Mouse (Mus musculus) hindbrain, embryonic 11.5 days (tissue): ENCODE results near the gene Pym1. TPM values are rescaled to one million over a fixed set of nuclear protein-coding genes. Genes with fewer than 3 reads are reported as not detected.

Experiments
- ATAC-seq: fragments of 200-750 bp; cut with Nextera tagmentation; 2 replicates; pipeline ENCODE4 v1.8.0; 2017; ENCODE audit warnings: mild to moderate bottlenecking, moderate TSS enrichment, moderate library complexity; ENCODE audit not compliant: low FRiP score
- DNase-seq: peaks from one replicate; pipeline ENCODE4 v3.0.0-alpha.2; 2015; ENCODE audit warnings: low spot score
- H3K27ac ChIP-seq: fragments of 300-500 bp; sonication (generic); 2 replicates; pipeline ENCODE4 v1.5.1; 2014; ENCODE audit warnings: mild to moderate bottlenecking, low read depth, low read length
- H3K27me3 ChIP-seq: fragments of 300-500 bp; sonication (generic); 2 replicates; pipeline ENCODE4 v1.6.1; 2014; ENCODE audit warnings: mild to moderate bottlenecking, low read length, moderate library complexity, mixed read lengths; ENCODE audit not compliant: control insufficient read depth, insufficient read depth
- H3K36me3 ChIP-seq: fragments of 300-500 bp; sonication (generic); 2 replicates; pipeline ENCODE4 v1.6.1; 2014; ENCODE audit warnings: mild to moderate bottlenecking, low read length, moderate library complexity, mixed read lengths; ENCODE audit not compliant: control insufficient read depth, insufficient read depth
- H3K4me1 ChIP-seq: fragments of 300-500 bp; sonication (generic); replicated peaks from 2 replicates; pipeline ENCODE4 v1.6.1; 2014; ENCODE audit warnings: low read length, mixed read lengths; ENCODE audit not compliant: control insufficient read depth, insufficient read depth
- H3K4me2 ChIP-seq: fragments of 300-500 bp; sonication (generic); replicated peaks from 2 replicates; pipeline ENCODE4 v1.6.1; 2014; ENCODE audit warnings: mild to moderate bottlenecking, low read depth, low read length
- H3K4me3 ChIP-seq: fragments of 300-500 bp; sonication (generic); 2 replicates; pipeline ENCODE4 v1.5.1; 2014; ENCODE audit warnings: low read depth, low read length
- H3K9ac ChIP-seq: fragments of 300-500 bp; sonication (generic); 2 replicates; pipeline ENCODE4 v1.6.1; 2014; ENCODE audit warnings: low read depth, low read length
- H3K9me3 ChIP-seq: fragments of 300-500 bp; sonication (generic); 2 replicates; pipeline ENCODE4 v1.6.1; 2016; ENCODE audit warnings: low read length; ENCODE audit not compliant: control insufficient read depth
- WGBS: fragments of 180-500 bp; shearing (Covaris S2); extraction: QIAGEN DNeasy Blood & Tissue Kit; methylation state at CpG from one replicate; pipeline ENCODE4 v1.1.7; 2014; 5-methylcytosine and 5-hydroxymethylcytosine counted together
- polyA plus RNA-seq: library from polyadenylated mRNA; unstranded; fragments of >200 nt; fragmentation: Nextera tagmentation; extraction: Ambion mirVana; gene quantifications from 2 replicates; pipeline ENCODE4 v1.2.1, GENCODE M21; 2014

The Pym1 gene
- 44.5 and 48.3 TPM in 2 replicates for polyA plus RNA-seq

DNA sequence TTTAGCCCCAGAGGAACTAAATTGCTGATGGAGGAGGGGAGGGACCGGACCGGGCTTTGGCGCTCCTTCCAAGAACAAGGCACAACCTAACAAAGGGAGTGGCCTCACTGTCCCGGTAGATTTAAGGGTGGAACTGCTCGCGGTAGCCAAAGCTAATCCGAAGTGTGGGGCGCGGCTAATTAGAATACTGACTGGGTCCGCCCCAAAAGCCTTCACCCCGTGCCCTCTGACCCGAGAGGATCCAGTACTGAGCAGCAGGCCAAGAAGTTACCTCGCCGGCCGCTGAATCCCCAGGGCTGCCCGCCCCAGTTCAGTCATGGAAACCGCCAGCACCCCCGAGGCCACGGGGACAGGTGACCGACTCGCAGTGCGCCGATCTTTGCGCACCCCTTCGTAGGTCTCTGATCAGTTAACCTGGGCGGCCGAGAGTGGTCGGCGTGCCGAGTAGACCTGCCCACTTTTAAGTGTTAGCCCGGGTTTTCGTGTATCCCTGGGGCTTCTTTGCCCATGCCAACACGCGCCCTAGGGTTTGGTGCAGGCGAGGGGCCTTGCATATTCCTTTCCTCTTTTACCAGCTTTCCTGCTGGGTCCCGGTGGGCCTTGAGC, at the start of gene Pym1:
Pym1 (plus strand) TSS at position 244 of the 606 bp plus-strand sequence.
- Histone ChIP-seq H3K9me3 (no peaks in the 10 kb centered on the region), H3K27me3 (peaks cover 18% of the 10 kb centered on the region), H3K9ac (peak within 1 kb of the TSS; percentile 68), H3K4me2 (peak within 1 kb of the TSS; percentile 81), H3K4me1 (0 out of 2 replicates have a peak, but pooled peaks cover 6% of the 10 kb centered on the region), H3K36me3 (no peaks in the 10 kb centered on the region), H3K4me3 (peak within 1 kb of the TSS; percentile 76), H3K27ac (peak within 1 kb of the TSS; percentile 96)
- WGBS, result under 1% methylated on average over 36 of the region's 36 CpGs
- ATAC-seq (peak; percentile 65), DNase-seq (peak; percentile 67)

DNA sequence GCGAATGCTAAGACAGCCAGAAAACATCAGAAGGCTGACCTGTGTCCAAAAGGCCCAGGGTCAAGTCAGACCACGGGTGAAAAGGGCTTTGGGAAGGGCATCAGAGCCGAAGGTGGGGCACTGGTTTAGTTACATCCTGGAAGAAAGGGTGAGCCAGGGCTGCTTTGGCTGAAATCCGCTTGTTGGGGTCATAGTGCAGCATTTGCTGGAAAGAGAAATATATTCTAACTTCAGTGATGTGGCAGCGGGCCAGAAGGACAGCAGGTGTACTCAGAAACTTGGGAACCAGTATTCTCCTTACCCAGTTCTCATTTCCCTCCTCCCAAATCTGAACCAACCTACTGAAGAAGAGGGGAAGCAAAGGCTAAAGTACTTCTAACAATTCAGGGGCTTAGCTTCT, 48.7 kb upstream of the Pym1 start:
- ATAC-seq (no peak), DNase-seq (no peak)
- no peak overlapping the region for H3K9ac ChIP-seq
- no peak overlapping the region for H3K4me2 ChIP-seq
- 81% methylated on average over 5 of the region's 5 CpGs for WGBS
- H3K36me3 ChIP-seq, result 0 out of 2 replicates have a peak, but pooled peaks cover 2% of the 10 kb centered on the region
- no peaks in the 10 kb centered on the region for H3K9me3 ChIP-seq
- H3K27me3 ChIP-seq, result no peaks in the 10 kb centered on the region
- H3K4me3 ChIP-seq, result no peak overlapping the region
- no peak overlapping the region for H3K27ac ChIP-seq
- H3K4me1 ChIP-seq, result no peaks in the 10 kb centered on the region

DNA sequence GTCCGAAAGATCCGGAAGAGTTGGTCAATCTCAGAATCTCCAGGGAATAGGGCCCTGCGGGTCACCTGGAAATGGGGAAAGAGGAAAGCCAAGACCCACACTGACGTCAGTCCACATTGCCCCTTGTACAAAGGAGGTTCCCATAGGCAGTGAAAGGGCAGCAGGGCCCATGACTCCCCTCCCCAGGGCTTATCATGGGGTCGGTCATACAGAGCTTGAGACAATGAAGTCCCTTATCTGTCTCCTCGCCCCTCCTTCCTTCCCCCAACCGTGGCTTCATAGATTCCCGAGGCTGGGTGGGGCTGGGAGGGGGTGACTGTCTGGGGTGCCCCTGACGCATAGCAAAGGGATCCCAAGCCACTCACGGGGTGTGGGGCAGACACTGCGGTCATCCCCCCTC, 48.1 kb upstream of the Pym1 start:
- Histone ChIP-seq H3K27ac (no peak overlapping the region), H3K36me3 (0 out of 2 replicates have a peak, but pooled peaks cover 2% of the 10 kb centered on the region), H3K4me1 (no peaks in the 10 kb centered on the region), H3K4me3 (no peak overlapping the region), H3K27me3 (no peaks in the 10 kb centered on the region), H3K9ac (no peak overlapping the region), H3K4me2 (no peak overlapping the region), H3K9me3 (no peaks in the 10 kb centered on the region)
- no peak for DNase-seq
- ATAC-seq, result no peak
- WGBS, result 84% methylated on average over 11 of the region's 11 CpGs

DNA sequence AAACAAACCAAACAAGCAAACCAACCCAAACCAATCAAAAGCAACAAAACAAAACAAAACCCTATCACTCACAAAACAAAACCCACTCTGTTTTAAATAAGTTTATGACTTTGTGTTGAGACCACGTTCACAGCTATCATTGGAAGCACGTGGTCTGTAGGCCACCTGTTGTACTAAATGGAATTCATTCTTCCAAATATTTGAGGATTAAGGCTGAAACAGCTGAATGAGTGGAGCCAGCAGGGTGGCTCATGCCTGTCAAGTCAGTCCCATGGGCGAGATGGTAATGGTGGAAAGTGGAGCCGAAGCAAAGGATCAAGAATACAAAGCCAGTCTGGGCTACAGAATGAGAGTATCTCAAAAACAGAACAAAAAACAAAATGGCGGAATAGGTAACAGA, 47.0 kb upstream of the Pym1 start:
- 96% methylated on average over 5 of the region's 5 CpGs for WGBS
- Histone ChIP-seq H3K4me3 (no peak overlapping the region), H3K4me2 (no peak overlapping the region), H3K9me3 (no peaks in the 10 kb centered on the region), H3K9ac (no peak overlapping the region), H3K4me1 (no peaks in the 10 kb centered on the region), H3K27me3 (no peaks in the 10 kb centered on the region), H3K27ac (no peak overlapping the region), H3K36me3 (0 out of 2 replicates have a peak, but pooled peaks cover 2% of the 10 kb centered on the region)
- DNase-seq, result no peak
- ATAC-seq, result no peak

DNA sequence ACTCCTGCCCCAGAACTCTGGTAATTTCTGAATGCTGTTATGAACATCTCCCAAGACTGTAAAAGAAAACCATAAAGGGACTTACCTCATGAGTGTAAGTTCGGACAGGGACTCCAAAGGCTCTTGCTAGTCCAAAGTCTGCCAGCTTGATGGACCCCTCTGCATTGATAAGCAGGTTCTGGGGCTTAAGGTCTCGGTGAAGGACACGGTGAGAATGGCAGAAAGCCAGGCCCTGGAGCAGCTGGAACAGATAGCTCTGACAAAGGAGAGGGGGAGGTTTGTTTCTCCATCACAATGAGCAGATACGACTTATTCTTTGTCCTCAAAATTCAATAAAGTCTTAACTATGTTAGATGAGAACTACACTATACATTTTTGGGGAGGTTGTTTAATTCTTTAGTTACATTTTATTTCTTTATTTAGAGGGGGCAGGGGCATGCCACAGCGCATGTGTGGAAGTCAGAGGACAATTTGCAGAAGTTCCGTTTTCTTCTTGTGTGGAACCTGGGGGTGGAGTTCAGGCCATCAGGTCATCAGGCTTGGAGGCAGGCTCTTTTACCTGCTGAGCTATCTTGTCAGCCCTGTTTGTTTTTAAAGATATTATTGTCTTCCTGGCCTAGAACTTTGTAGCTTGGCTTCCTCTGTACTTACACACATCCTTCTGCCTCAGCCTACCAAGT, 45.2 kb upstream of the Pym1 start:
- ATAC-seq (no peak), DNase-seq (no peak)
- H3K4me2 ChIP-seq, result no peak overlapping the region
- H3K27me3 ChIP-seq, result no peaks in the 10 kb centered on the region
- no peak overlapping the region for H3K27ac ChIP-seq
- H3K36me3 ChIP-seq, result 0 out of 2 replicates have a peak, but pooled peaks cover 2% of the 10 kb centered on the region
- H3K4me3 ChIP-seq, result no peak overlapping the region
- H3K4me1 ChIP-seq, result no peaks in the 10 kb centered on the region
- no peak overlapping the region for H3K9ac ChIP-seq
- no peaks in the 10 kb centered on the region for H3K9me3 ChIP-seq
- WGBS, result 87% methylated on average over 6 of the region's 6 CpGs

DNA sequence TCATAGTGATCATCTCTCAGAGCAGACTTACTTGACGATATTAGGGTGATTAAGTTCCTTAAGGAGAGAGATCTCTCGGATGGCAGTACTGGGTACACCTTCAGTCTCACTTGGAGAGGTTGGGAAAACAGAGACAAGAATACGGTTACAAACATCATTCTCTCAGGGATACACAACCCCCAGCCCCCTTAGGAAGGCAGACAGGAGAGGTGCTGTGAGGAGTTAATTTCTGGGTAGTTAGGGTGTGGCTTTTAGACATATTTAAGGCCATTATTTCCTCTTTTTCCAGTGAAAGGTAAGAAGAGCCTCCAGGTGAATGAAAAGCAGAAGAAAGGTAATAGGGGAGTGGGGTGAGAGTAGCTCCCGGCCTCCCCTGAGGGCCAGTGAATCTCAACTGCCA, 43.8 kb upstream of the Pym1 start, which contains the start of gene Pmel:
Pmel (plus strand) TSS at position 301 of the 400 bp plus-strand sequence.
- Histone ChIP-seq H3K27me3 (no peaks in the 10 kb centered on the region), H3K4me1 (no peaks in the 10 kb centered on the region), H3K27ac (peak within 1 kb of the TSS; percentile 60), H3K36me3 (0 out of 2 replicates have a peak, but pooled peaks cover 2% of the 10 kb centered on the region), H3K4me3 (peak within 1 kb of the TSS; percentile 73), H3K4me2 (peak within 1 kb of the TSS; percentile 82), H3K9ac (peak within 1 kb of the TSS; percentile 63), H3K9me3 (no peaks in the 10 kb centered on the region)
- WGBS, result 29% methylated on average over 4 of the region's 4 CpGs
- DNase-seq (no peak), ATAC-seq (no peak; the same call in 1 of the 2 replicates)

DNA sequence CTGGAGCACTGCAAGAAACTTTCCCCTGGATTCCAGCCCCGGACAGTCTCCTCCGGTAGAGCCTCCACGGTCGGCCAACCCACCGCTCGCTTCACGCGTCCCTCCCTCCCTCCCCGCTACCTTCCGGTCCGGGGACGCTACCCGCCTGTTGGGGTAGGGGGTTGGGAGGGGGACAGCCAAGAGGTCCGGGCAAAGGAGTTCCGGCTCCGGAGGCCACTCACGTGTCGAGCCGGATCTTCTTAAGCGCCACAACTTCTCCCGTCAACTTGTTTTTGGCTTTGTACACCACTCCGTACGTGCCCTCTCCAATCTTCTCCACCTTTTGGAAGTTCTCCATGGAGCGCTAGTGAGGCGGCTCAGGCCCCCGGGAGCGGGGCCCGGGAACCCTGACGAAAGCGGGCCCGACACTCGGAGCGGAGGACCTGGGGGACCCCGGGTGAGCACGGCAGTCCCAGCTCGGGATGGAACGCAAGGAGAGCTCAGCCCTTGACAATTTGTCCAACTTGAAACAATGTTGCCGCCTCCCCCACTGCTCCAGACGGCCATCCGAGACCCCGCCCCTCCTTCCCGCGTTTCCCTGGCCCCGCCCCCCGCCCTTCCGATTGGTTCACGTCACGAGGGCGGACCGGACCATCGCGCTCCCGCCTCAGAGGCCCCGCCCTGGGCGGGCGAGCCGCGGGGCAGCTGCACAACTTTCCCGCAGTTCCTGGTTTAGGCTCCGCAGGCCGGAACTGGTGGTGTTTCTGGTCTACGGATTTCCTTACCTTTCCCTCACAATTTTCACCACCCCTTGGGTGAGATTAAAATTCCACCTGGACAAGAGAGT, 43.0 kb upstream of the Pym1 start, which contains the start of gene Cdk2:
Cdk2 (minus strand) TSS at position 541 of the 826 bp plus-strand sequence.
- H3K9ac ChIP-seq, result peak within 1 kb of the TSS; percentile 63
- no peaks in the 10 kb centered on the region for H3K27me3 ChIP-seq
- peak; percentile 96 for ATAC-seq
- H3K4me1 ChIP-seq, result no peaks in the 10 kb centered on the region
- peak within 1 kb of the TSS; percentile 60 for H3K27ac ChIP-seq
- H3K9me3 ChIP-seq, result no peaks in the 10 kb centered on the region
- H3K36me3 ChIP-seq, result 0 out of 2 replicates have a peak, but pooled peaks cover 2% of the 10 kb centered on the region
- peak; percentile 95 for DNase-seq
- H3K4me2 ChIP-seq, result peak within 1 kb of the TSS; percentile 82
- peak within 1 kb of the TSS; percentile 73 for H3K4me3 ChIP-seq
- 0% methylated on average over 51 of the region's 62 CpGs for WGBS

DNA sequence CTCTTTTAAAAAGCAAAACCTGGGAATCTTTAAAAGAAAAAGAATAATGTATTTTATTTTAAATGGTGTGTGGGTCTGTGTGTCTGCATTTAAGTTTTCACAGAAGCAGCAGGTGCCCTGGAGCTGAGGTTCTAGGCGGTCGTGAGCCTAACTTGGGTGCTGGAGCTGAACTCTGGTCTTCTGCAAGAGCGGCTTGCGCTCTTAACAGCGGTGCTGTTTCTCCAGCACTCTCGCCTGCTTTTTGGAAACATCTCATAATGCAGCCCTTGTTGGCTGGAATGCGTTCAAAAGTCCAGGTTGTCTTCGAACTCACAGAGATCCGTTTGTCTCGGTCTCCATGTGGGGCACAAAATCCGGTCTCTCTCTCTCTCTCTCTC, 42.4 kb upstream of the Pym1 start:
- Histone ChIP-seq H3K4me2 (peak overlapping the region; percentile 43), H3K9me3 (no peaks in the 10 kb centered on the region), H3K4me1 (no peaks in the 10 kb centered on the region), H3K27me3 (no peaks in the 10 kb centered on the region), H3K9ac (peak overlapping the region; percentile 44), H3K36me3 (0 out of 2 replicates have a peak, but pooled peaks cover 2% of the 10 kb centered on the region), H3K27ac (no peak overlapping the region), H3K4me3 (peak overlapping the region; percentile 73)
- 10% methylated on average over 11 of the region's 11 CpGs for WGBS
- peak; percentile 37 for DNase-seq
- ATAC-seq, result peak; percentile 25
